Mouse (Mus musculus) adrenal gland, postnatal 4 days (tissue): Measurements from ENCODE around the gene Tppp. TPM values are rescaled to one million over a fixed set of nuclear protein-coding genes. Genes with fewer than 3 reads are reported as not detected.
"Not testable (repeated sequence)": the region's sequence is repeated elsewhere in the genome, so short reads cannot be mapped to it uniquely, and the experiment has no call there.

Experiments
- DNase-seq, 2 experiments: peaks; one replicate each; pipeline ENCODE4 v3.0.0; 2021 to 2022; ENCODE audit warnings: low spot score in 2 of 2, mixed read lengths in 2 of 2
- total RNA-seq, 2 experiments: library from RNA; stranded (reverse); gene quantifications; 2 replicates each; pipeline ENCODE4 v1.2.3; 2021

Tppp gene
- total RNA-seq, 2 experiments from 2014 or later: 3.1 to 4.3 TPM

GRCm38 (mm10) chr13:74025151-74026081 is 16.2 kb downstream of the Tppp start:
- DNase-seq: no peak

GRCm38 (mm10) chr13:74026215-74026614 is 17.0 kb downstream of the Tppp start:
- DNase-seq: no peak

- no peak for DNase-seq
Measured at GRCm38 (mm10) chr13:74028116-74028515, 18.9 kb downstream of the Tppp start.

GRCm38 (mm10) chr13:74029013-74029412 is 19.8 kb downstream of the Tppp start:
- DNase-seq: no peak

GRCm38 (mm10) chr13:74030691-74031090 is 21.5 kb downstream of the Tppp start:
- DNase-seq: no peak

GRCm38 (mm10) chr13:74031133-74031532 is 21.9 kb downstream of the Tppp start:
- no peak for DNase-seq

- no peak for DNase-seq
Measured at GRCm38 (mm10) chr13:74034756-74035155, 25.5 kb downstream of the Tppp start.

- no peak for DNase-seq
Measured at GRCm38 (mm10) chr13:74035776-74036175, 26.6 kb downstream of the Tppp start.

- DNase-seq: no peak
Measured at GRCm38 (mm10) chr13:74039926-74040325, 30.7 kb downstream of the Tppp start.

GRCm38 (mm10) chr13:74056194-74056593 is 47.0 kb downstream of the Tppp start:
- DNase-seq: no peak

- DNase-seq: no peak
Measured at GRCm38 (mm10) chr13:74058081-74058480, 48.9 kb downstream of the Tppp start.

GRCm38 (mm10) chr13:74061613-74062377 is 52.6 kb downstream of the Tppp start, which contains the start of gene Cep72:
Cep72 (minus strand) TSS chr13:74062299.
- DNase-seq: peak; percentile 90 to 93

- DNase-seq: no peak
Measured at GRCm38 (mm10) chr13:74062378-74063128, 53.3 kb downstream of the Tppp start.

GRCm38 (mm10) chr13:74063340-74064050 is 54.3 kb downstream of the Tppp start:
- no peak for DNase-seq

GRCm38 (mm10) chr13:74066576-74066975 is 57.4 kb downstream of the Tppp start:
- DNase-seq: no peak

GRCm38 (mm10) chr13:74071244-74071643 is 62.0 kb downstream of the Tppp start:
- not testable (repeated sequence) for DNase-seq

GRCm38 (mm10) chr13:74071714-74072113 is 62.5 kb downstream of the Tppp start:
- no peak for DNase-seq

GRCm38 (mm10) chr13:74073369-74073768 is 64.2 kb downstream of the Tppp start:
- DNase-seq: no peak
